Mouse (Mus musculus): Measurements from ENCODE around the gene Stpg4.

The Stpg4 gene

GRCm38 (mm10) chr17:87427511-87427910, at the start of gene Stpg4:
Stpg4 (minus strand) TSS chr17:87427741.
- DNase-seq (ENCODE audit: low spot score), result no peak

GRCm38 (mm10) chr17:87475356-87475755, 47.8 kb upstream of the Stpg4 start:
- no peak for DNase-seq (ENCODE audit: low spot score)

GRCm38 (mm10) chr17:87474501-87474795, 46.9 kb upstream of the Stpg4 start:
- no peak for DNase-seq (ENCODE audit: low spot score)

- no peak for DNase-seq (ENCODE audit: low spot score)
Measured at GRCm38 (mm10) chr17:87473736-87474500, 46.4 kb upstream of the Stpg4 start.

GRCm38 (mm10) chr17:87473441-87473735, 45.8 kb upstream of the Stpg4 start:
- DNase-seq (ENCODE audit: low spot score), result no peak

GRCm38 (mm10) chr17:87472879-87473278, 45.3 kb upstream of the Stpg4 start:
- DNase-seq (ENCODE audit: low spot score), result no peak

GRCm38 (mm10) chr17:87471661-87472060, 44.1 kb upstream of the Stpg4 start:
- DNase-seq (ENCODE audit: low spot score), result no peak

- no peak for DNase-seq (ENCODE audit: low spot score)
Measured at GRCm38 (mm10) chr17:87470797-87471196, 43.3 kb upstream of the Stpg4 start.

GRCm38 (mm10) chr17:87470282-87470681, 42.7 kb upstream of the Stpg4 start:
- no peak for DNase-seq (ENCODE audit: low spot score)

GRCm38 (mm10) chr17:87469428-87469827, 41.9 kb upstream of the Stpg4 start:
- no peak for DNase-seq (ENCODE audit: low spot score)

GRCm38 (mm10) chr17:87468616-87469015, 41.1 kb upstream of the Stpg4 start:
- no peak for DNase-seq (ENCODE audit: low spot score)

- DNase-seq (ENCODE audit: low spot score), result no peak
Measured at GRCm38 (mm10) chr17:87461499-87461896, 34.0 kb upstream of the Stpg4 start.

GRCm38 (mm10) chr17:87460669-87461498, 33.3 kb upstream of the Stpg4 start:
- DNase-seq (ENCODE audit: low spot score), result no peak

- no peak for DNase-seq (ENCODE audit: low spot score)
Measured at GRCm38 (mm10) chr17:87459750-87460668, 32.5 kb upstream of the Stpg4 start.

- no peak for DNase-seq (ENCODE audit: low spot score)
Measured at GRCm38 (mm10) chr17:87458911-87459749, 31.6 kb upstream of the Stpg4 start.

GRCm38 (mm10) chr17:87457961-87458360, 30.4 kb upstream of the Stpg4 start:
- no peak for DNase-seq (ENCODE audit: low spot score)

- no peak for DNase-seq (ENCODE audit: low spot score)
Measured at GRCm38 (mm10) chr17:87454121-87454520, 26.6 kb upstream of the Stpg4 start.

GRCm38 (mm10) chr17:87453336-87453735, 25.8 kb upstream of the Stpg4 start:
- DNase-seq (ENCODE audit: low spot score), result no peak

GRCm38 (mm10) chr17:87448881-87449280, 21.3 kb upstream of the Stpg4 start:
- DNase-seq (ENCODE audit: low spot score), result no peak

- no peak for DNase-seq (ENCODE audit: low spot score)
Measured at GRCm38 (mm10) chr17:87448339-87448738, 20.8 kb upstream of the Stpg4 start.

GRCm38 (mm10) chr17:87447612-87448200, 20.2 kb upstream of the Stpg4 start:
- DNase-seq (ENCODE audit: low spot score), result no peak
